Mouse (Mus musculus) lung, adult 18-20 months (tissue): Measurements from ENCODE around the gene Hoga1.

ENCODE experiments used
- DNase-seq, 2 experiments: peaks; one replicate each; pipeline ENCODE4 v3.0.0; 2022; ENCODE audit warnings: mixed read lengths in 2 of 2

Hoga1 gene

DNA sequence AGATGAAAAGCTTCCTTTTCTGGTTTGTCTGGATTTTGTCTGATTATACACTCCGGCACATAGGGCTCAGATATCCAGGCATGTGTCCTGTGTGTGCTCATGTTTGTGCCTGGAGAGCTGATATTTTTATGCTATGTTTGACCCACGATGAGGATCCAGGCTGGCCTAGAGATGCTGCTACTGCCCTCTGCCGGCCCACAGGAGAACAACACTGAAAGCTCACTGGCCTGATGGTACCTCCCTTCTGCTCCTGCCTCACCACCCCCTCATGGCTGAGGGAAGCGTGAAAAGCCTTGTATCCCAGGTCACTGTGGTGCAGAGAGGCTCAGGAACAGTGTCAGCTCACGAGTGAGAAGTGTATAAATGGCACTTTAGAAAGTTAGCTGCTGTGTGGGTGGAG is 19.3 kb upstream of the Hoga1 start:
- peak; percentile 76 to 79 for DNase-seq

DNA sequence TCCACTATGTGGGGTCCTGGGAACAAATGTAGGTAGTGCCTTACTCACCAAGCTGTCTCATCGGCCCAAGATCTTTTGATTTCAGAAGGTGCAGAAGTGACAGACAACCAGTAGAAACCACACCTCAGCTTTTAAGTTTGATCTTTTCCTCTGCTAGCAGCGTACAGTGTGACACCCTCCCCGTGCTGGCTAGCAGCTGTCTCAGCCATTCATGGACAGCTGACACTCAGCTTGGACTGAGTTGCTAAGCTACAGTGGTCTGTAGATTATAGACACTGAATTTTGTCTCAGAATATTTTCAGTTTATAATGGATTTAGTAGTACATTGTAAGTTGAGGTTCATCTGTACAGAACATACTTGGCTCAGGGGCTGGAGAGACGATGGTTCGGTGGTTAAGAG is 14.3 kb upstream of the Hoga1 start:
- DNase-seq: no peak

DNA sequence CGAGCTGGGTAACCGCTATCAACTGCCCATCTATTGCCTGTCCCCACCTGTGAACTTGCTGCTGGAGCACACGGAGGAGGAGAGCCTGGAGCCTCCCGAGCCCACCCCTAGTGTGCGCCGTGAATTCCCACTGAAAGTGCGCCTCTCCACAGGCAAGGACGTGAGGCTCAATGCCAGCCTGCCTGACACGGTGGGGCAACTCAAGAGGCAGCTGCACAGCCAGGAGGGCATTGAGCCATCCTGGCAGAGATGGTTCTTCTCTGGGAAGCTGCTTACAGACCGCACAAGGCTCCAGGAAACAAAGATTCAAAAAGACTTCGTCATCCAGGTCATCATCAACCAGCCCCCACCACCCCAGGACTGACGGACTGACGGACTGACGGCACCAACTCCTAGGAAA is 11.8 kb upstream of the Hoga1 start:
- DNase-seq: no peak

DNA sequence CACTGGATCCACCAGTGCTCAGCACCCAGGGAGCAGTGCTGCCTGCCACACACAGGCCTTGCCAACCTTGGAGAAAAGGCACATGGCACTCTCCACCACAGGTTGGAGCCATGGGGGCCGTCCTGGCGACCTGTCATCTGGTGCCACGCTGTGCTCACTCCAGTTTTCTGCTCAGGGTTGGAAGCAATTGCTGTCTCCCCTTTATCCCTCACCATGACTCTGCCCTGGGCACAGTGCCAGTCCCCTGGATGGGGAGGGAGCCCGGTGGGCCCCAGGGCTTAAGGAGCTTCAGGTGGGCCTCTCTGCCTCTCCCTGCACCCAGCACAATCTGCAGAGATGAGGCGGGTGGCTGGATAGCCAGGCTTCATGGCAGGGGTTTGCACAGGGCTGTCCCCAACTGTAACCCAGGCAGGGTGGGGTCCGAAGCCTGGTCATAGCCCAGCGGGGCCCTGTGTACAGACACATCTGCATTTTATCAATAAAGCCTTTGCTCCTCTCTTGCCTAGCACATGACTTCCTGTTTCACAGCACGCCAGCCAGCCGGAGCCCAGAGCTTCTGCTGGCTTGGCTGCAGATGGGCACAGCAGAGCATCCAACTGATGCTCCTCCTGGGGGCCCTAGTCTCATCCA is 11.1 kb upstream of the Hoga1 start:
- no peak for DNase-seq

DNA sequence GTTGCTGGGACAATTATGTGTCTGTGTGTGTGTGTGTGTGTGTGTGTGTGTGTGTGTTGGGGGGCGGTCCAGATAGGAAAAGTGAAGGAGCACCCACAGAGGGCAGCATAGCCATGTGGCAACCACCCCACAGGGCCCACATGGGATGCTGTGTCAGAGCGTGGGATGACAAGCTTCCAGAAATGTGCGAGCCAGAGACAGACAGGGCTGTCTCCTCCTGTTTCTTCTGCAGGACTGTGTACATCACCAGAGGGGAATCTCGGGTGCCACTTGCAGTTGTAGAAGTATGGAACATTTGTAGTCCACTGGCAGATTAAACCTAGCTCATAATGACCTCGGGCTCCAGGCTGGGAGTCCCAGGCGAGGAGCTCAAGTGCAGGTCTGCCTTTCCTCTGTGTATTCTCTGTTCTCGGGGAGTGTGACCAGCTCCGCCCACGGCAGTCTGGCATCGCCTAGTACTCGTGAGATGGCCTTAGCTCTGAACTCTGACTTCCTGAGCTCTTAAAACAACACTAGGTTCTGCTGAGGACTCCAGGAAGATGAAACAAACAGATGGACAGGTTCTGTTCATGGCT is 10.4 kb upstream of the Hoga1 start:
- no peak for DNase-seq

DNA sequence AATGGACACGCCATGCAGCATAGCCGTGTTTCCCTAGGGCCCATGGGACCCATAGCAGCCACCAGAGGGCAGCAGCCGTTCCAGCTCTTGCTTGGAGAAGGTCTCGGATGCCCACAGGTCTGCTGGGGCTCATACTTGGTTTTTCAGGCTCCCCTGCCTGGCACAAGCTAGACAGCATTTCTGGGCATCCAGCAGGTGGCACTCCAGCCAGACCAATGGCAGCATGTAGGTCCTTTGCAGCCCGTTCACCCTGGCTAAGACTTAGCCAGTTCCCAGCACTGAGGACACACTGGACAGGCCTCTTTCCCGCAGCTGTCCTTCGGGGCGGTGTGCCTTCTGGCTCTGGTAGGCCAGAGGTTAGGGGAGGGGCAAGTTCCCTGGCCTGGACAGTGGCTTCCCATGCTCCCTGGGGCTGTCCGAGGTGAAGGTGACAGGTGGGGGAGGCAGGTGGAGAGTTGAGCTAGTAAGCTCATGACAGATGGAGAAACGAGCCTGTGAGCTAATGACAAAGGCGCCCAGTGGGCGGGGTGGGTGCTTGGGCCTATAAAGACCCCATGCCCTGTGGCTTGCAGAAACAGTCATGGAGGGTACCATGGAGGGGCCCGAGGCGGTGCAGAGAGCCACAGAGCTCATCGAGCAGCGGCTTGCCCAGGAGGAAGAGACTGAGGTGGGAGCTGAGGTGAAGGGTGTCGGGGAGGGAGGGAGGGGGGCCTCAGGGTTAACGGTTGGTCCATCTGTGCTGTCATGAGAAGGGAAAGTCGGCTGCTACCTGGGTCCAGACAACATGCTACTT is 9.8 kb upstream of the Hoga1 start, which contains the start of gene Ankrd2:
Gene Ankrd2, plus strand, starts transcription at position 545 of the 793 bp plus-strand sequence.
- DNase-seq: peak; percentile 89 to 93

DNA sequence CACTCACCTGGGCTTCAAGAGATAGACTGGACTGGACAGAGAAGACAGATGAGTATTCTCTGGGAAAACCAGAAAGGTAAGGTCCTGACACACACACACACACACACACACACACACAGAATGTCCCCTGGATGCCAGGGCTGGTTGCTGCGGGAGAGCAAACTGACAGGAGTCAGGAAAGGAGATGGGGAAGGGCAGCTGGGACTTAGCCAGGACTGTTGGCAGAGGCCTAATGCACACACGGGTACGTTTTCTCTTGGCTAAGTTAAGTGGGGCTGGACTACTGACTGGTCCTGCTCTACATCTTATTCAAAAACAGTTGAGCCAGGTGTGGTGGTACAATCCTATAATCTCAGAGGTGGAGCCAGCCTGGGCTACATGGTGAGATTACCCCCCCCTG is 9.1 kb upstream of the Hoga1 start:
- no peak for DNase-seq

DNA sequence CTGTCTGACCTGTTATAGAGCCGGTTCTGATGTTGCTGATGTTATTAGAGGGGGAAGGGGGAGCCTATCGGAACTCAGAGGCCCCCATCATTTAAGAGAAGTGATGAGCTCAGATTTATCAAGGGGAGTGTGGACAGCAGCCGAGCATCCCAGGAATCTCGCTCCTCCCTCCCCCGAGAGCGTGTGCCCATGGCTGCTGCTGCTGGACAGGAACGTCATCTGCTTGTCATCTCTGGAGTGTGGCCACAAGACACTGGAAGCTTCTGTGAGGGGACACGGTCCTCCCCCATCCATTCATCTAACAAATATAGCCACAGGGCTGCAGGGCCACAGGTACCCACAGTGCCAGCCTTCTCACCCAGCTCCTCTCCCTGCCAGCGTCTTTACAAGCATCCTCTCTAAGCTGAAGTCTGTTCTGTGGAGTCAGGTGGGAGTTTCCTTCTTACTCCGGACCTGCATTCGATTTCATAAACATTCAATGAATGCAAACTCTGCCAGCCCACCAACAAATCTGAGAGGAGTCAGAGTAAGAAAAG is 8.2 kb upstream of the Hoga1 start:
- no peak for DNase-seq

DNA sequence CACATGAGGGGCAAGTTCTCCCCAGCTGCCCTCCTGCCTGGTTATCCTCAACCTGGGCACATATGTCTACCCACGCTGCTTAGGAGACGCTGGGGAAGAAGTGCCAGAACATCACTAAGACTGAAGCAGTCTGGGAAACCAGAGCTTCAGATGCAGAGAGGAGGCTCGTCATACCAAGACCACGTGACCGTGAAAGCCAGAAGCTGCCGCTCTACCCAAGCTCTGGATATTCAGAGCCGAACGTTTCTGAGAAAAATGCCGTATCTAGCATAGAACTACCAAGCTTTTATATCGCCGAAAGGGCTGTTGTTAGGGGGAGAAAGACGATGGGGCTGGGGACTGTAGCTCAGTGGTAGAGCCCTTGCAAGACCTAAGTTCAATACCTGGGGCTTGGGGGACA is 7.1 kb upstream of the Hoga1 start:
- no peak for DNase-seq

DNA sequence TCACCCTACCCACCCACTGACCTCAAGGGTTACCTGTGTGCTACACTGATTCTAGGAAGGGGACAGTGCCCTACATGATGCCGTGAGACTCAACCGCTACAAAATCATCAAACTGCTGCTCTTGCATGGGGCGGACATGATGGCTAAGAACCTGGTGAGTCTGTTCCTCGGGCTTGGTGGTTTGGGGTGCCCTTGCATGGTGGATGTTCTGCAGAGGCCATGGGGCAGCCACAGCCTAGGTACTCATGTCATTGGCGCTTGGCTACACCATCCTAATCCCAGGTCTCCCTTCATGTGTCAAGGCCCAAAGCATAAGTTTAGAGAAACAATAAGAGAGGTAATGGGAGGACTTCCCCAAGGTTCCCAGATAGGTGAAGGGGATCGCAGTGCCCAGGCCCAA is 1.4 kb upstream of the Hoga1 start:
- DNase-seq: no peak

DNA sequence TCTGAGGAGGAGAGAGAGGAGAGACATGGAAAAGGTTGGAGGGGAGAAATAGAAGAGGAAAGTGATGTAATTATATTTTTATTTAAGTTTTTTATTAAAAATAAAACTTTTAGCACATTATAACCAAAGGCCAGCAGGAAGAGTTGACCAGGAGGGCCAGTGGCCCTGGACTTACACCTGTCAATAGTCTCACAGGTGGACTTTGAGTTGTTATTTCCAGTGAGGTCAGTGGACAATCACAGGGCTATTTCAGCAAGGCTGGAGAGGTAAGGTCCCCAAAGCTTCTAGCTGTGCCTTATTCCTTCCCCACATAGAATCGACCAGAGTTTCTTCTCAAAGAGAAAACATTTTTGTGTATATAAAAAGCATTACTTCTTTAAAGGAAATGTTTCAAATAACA is 4.8 kb downstream of the Hoga1 start:
- DNase-seq: no peak

DNA sequence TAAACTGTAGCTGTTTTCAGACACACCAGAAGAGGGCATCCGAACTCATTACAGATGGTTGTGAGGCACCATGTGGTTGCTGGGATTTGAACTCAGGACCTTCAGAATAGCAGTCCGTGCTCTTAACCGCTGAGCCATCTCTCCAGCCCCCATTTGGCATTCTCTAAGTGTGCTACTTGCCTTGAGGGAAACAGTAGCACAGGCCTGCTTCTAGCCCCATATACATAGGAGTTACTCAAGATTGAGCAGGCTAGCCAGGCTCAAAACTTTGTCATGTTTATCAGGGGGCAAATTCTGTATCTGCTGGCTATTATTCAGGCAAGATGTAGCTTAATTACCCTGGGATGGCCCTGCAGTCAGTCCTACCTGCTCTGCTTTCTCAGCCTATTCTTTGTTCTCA is 5.9 kb downstream of the Hoga1 start:
- DNase-seq: no peak

DNA sequence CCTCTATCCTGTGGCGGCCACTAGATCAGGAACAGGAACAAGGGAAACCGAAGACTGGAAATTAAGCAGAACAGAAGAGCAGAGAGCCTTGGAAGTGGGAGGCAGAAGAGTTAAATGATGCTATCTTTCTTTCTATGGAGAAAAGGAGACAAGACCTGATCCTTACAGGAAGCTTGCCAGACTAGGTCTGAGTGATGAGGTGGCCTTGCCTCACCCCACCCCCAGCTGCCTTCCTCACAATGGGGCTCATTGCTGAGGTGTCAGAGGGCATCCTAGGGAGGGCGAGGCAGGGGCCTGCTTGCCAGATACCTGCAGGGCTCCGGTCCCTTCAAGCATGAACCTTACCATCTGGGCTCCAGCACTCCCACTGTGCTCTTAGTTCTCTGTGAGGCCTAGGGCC is 6.5 kb downstream of the Hoga1 start, which contains the start of gene 4933411K16Rik:
Gene 4933411K16Rik, plus strand, starts transcription at position 301 of the 400 bp plus-strand sequence.
- no peak for DNase-seq

DNA sequence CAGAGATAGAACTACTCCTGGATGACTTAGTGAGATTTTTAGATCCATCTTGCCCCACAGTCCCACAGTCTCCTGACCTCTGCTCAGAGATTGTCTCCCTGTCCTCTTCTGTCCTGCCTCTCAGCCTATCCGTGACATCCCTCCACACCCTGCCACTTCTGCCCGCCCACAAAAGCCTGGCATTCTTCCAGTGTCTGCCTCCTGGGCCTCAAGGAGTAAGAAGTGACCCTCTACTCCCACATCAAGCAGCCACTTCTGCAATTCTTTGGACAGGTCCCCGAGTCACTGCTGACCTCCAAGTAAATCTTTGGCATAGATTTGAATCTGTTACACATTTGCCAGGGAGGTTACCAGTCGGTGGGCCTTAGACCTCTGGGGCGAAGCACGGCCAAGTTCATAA is 8.8 kb downstream of the Hoga1 start:
- DNase-seq: peak; percentile 42 to 60

DNA sequence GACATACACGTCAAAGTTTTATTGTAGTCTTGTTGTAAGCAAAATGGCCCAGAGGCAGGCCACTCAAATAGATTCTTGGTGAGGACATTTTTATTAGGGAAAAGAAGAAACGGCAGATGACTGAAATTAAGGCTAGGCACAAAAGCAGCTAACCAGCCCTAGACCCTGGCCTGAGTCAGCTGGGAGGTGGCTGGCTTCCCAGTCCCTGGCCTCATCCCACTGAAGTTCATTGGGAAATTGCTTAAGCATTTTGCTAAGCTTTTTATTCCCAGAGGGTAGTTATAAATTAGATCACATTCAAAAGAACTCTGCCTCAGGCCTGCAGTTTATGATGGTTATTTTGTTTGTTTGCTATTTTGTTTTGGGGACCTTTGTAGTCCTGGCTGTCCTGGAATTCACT is 10.5 kb downstream of the Hoga1 start:
- no peak for DNase-seq

DNA sequence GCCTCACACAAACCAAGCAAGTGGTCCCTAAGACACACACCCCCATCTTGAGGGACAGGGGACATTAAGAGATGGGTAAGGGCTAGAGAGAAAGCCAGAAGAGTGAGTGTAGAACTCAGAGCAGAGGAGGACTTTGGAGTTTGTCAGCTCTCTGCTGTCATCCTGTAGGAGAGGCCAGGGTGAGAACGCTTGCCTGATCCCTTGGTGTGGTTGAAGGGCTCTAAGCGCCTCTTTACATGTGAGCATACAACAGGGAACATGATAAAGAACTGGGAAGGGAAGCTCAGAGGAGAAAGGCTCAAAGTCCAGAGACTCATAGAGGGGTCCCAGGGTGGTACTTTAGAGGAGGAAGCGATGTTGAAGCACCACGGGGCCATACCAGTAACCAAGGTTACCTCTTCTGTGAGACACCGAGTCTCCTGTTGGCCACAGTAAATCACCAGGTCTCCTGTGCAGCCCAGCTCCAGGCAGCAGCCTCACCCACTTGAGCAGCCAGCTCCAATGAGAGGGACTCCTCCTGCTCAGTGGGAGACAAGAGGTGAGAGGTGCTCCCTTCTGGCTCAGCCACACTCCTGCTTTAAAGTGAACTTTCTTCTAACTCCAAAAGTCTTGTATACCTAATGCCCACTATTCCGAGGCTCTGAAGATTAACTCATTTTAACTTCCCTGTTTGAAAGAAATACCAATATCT is 11.5 kb downstream of the Hoga1 start:
- no peak for DNase-seq

DNA sequence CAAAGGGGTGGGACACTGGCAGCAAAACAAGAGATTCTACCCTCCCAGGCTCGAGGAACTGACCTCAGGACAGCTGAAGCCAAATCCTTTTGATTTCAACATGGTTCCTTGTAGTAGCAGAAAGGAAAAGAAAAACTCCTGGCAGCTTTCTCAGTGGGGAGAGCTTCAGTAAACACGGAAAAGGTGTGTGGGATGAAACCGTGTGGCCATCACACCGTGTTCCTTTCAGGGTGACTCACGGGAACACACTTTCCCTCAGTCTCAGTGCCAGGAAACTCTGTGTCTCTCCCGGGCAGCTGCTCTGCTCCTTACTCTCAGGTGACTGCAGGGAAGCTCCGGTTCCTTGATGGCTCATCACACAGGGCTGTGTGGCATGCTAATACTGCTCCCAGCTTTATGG is 13.0 kb downstream of the Hoga1 start:
- peak in 1 of 2 experiments; percentile 33 for DNase-seq

DNA sequence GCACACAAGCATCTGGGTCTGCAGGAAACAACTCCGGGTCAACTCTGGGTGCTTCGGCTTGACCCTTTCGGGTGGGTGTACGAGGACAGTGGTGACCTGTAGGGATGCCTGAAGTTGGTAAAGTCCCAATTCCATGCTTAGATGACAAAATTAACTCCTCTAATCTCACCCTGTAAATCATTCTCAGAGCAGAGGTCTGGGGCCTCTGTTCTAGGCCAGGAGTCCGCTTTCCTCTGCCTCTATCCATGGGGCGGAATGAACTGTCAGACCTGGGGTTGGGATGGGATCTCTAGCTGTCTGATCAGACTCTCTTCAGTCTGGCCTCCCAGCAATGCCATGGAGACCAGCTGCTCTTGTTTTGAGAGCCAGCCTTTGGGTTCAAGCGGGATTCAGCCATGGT is 16.0 kb downstream of the Hoga1 start:
- no peak for DNase-seq

DNA sequence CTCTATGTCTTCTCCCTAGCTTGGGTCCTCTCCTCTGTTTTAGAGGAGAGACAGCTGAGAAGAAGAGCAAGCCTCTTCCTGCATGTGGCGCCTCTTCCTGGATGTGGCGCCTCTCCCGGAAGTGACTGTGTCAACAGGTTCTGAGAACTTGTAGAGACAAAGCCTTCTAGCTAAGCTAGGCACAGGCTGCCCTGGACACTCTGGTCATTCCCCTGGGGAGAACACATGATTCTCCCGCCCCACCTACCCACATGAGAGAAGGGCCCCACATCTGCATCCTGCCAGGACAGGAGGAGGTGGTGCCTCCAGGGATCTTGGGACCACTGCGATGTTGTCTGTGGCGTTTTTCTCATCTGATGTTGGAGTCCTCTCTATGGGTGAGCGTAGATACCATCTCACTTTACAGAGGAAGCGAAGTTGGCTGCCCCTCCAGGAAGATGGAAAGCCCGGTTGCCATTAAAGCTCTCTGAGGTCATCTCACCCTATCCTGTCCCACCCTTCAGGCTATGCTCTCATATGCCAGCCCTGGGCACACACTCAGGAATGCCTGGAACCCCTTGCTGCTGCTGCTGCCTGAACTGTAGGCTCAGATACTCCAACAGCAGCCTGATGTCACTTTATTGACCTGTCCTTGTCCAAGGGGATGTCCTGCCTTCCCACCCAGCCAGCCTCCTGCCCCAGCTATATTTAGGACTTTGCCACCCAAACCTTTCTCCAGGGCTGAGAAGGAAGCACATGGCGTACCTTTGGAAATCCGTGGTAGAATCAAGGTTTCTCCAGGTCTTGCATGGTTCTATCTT is 23.2 kb downstream of the Hoga1 start:
- DNase-seq: peak; percentile 62 to 72

DNA sequence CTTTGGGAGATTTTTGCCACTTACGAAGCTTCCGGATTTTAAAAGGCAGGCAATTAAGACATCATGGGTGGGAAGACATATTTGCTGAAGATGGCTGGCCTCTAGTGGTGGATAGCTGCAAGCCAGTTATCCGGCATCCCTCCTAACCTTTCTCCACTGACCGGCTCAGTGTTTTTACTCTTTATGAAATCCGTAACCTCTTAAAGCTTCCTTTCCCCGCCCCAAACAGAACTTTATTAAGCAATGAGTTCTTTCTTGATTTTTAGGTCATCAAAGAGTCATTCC is 23.8 kb downstream of the Hoga1 start:
- DNase-seq: peak; percentile 20 to 43

DNA sequence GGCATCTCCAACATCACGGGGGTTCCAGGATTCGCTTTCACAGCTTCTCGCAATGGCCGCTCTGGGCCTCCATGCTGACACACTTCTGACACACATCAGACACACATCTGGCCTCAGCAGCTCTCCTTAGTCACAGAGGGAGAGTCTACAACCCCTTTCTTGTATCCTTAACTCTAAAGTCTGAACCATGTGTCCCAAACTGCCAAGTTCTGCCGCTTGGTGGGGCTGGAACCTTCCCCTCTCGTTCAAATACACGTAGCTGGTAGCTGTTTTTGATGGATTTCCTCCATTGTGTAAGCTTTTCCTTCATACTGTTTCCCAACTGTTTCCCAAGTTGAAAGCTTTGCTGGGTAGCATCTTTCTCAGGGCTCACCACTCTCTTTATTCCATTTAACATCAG is 25.8 kb downstream of the Hoga1 start:
- DNase-seq: no peak

DNA sequence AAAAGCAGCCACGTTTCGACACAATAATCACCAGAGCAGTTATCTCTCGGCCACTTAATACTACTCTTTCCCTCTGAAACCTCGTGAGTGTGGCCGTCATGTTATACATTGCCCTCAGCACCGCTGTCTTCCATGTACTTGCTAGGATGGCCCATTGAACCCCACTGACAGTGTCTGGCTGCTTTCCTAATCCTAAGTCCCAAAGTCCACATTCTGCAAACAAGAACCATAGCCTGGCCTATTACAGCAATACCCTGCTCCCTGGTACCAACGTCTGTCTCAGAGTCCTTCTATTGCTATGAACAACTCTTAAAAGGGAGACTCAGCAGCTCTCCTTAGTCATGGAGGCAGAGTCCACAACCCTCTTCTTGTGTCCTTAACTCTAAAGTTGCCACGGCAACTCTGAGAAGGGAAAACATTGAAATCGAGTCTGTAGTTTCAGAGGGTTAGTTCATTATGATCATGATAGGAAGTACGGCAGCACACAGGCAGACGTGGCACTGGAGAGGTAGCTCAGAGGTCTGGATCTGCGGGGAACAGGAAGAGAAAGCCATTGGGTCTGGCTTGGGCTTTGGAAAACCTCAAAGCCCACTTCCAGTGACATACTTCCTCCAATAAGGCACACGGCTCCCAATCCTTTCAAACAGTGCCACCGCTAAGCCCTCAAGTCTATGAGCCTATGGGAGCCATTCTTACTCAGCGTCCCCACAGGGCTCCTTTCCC is 26.6 kb downstream of the Hoga1 start:
- DNase-seq: no peak
